Mouse (Mus musculus): ENCODE data around the gene Casz1. TPM values are rescaled to one million over a fixed set of nuclear protein-coding genes. Genes with fewer than 3 reads are reported as not detected.

Gene Casz1
- polyA plus RNA-seq, 1 experiment from 2014 or later: 19.9 TPM

DNA sequence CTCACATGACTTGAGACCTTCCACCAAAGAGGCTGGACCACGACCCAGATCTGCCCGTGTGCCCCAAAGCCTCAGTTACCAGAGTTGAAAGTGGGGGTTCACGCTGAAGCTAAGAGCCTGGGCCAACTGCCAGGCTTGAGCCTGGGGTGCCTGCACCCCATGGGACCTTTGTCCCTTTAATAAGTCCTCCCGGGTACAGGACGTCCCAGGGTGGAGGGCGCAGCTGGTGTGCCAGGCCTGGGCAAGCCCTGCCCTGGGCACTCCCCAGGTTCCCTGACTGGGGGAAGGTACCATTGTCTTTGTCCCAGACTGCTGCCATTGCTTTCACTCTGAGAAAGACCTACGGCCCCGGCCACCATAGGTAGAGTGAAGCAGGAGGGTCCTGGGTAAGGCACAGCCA, 18.2 kb upstream of the Casz1 start:
- H3K9me3 ChIP-seq (replicated peaks; ENCODE audit: control insufficient read depth, low read length): no peaks in the 10 kb centered on the region
- no peak for ATAC-seq (replicated peaks; ENCODE audit: insufficient number of reproducible peaks, low FRiP score, low TSS enrichment)
- 63% methylated on average over 8 of the region's 8 CpGs for WGBS (ENCODE audit: insufficient replicate concordance)

DNA sequence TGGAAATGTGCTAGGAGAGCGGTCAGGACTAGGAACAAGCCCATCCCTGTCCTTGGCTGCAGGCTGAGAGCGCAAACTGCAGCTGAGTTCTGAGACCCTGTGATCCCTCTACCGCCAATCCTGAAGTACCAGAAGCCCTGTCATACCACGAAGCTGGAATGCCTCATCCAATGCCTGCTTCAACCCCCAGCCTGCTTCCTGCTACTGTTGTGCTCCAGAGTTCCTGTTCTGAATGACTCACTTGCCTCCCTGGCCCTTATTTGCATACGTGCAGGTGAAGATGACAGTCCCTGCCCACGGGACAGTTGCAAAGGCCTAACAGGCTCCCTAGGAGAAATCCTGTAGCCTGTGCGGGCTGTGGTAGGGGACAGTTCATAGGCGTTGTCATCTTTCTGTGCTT, 13.3 kb upstream of the Casz1 start:
- no peak for ATAC-seq (replicated peaks; ENCODE audit: insufficient number of reproducible peaks, low FRiP score, low TSS enrichment)
- Histone ChIP-seq H3K4me2 (no peak overlapping the region), H3K27ac (ENCODE audit: low read depth, low read length) (no peak overlapping the region), H3K9ac (ENCODE audit: low read depth, low read length) (no peak overlapping the region), H3K9me3 (replicated peaks; ENCODE audit: control insufficient read depth, low read length) (no peaks in the 10 kb centered on the region), H3K4me3 (ENCODE audit: low read depth, low read length) (no peak overlapping the region), H3K27me3 (ENCODE audit: control insufficient read depth, insufficient read depth, low read length) (no peaks in the 10 kb centered on the region), H3K4me1 (ENCODE audit: control insufficient read depth, insufficient read depth, low read length) (peaks cover 20% of the 10 kb centered on the region), H3K36me3 (ENCODE audit: control insufficient read depth, insufficient read depth, low read length) (no peaks in the 10 kb centered on the region)
- WGBS (ENCODE audit: insufficient replicate concordance): 58% methylated on average over 8 of the region's 8 CpGs

More for the DNA sequence above, 18.2 kb upstream of the Casz1 start:
- no peak overlapping the region for H3K9ac ChIP-seq (ENCODE audit: low read depth, low read length)
- no peak overlapping the region for H3K27ac ChIP-seq (ENCODE audit: low read depth, low read length)
- no peaks in the 10 kb centered on the region for H3K27me3 ChIP-seq (ENCODE audit: control insufficient read depth, insufficient read depth, low read length)
- H3K36me3 ChIP-seq (ENCODE audit: control insufficient read depth, insufficient read depth, low read length): no peaks in the 10 kb centered on the region
- H3K4me2 ChIP-seq: no peak overlapping the region
- no peak overlapping the region for H3K4me3 ChIP-seq (ENCODE audit: low read depth, low read length)
- peaks cover 33% of the 10 kb centered on the region for H3K4me1 ChIP-seq (ENCODE audit: control insufficient read depth, insufficient read depth, low read length)

DNA sequence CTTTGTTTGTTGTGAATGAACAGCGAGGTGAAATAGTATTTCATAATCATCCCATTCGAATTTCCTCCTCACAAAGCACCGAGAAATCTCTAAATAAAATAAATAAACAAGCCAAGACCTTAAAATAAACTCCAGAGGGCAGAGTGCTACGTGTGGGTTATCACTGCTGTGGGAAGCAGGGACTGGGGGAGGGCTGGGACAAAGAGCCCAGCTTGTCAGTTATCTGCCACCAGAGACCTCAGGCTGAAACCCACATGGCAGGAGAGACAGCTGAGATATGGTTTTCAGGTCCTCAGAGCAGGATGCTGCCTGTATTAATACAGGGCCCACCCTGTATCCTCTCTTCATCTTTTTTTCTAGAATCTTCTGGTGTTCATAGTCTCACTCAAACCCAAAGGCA, 9.2 kb upstream of the Casz1 start:
- Histone ChIP-seq H3K27me3 (ENCODE audit: control insufficient read depth, insufficient read depth, low read length) (peaks cover 6% of the 10 kb centered on the region; the same call in 1 of the 2 replicates), H3K9ac (ENCODE audit: low read depth, low read length) (no peak overlapping the region), H3K36me3 (ENCODE audit: control insufficient read depth, insufficient read depth, low read length) (no peaks in the 10 kb centered on the region), H3K4me2 (no peak overlapping the region), H3K27ac (ENCODE audit: low read depth, low read length) (no peak overlapping the region), H3K4me1 (ENCODE audit: control insufficient read depth, insufficient read depth, low read length) (peaks cover 22% of the 10 kb centered on the region), H3K4me3 (ENCODE audit: low read depth, low read length) (no peak overlapping the region), H3K9me3 (replicated peaks; ENCODE audit: control insufficient read depth, low read length) (no peaks in the 10 kb centered on the region)
- WGBS (ENCODE audit: insufficient replicate concordance): 14% methylated on average over 4 of the region's 4 CpGs
- no peak for ATAC-seq (replicated peaks; ENCODE audit: insufficient number of reproducible peaks, low FRiP score, low TSS enrichment)

DNA sequence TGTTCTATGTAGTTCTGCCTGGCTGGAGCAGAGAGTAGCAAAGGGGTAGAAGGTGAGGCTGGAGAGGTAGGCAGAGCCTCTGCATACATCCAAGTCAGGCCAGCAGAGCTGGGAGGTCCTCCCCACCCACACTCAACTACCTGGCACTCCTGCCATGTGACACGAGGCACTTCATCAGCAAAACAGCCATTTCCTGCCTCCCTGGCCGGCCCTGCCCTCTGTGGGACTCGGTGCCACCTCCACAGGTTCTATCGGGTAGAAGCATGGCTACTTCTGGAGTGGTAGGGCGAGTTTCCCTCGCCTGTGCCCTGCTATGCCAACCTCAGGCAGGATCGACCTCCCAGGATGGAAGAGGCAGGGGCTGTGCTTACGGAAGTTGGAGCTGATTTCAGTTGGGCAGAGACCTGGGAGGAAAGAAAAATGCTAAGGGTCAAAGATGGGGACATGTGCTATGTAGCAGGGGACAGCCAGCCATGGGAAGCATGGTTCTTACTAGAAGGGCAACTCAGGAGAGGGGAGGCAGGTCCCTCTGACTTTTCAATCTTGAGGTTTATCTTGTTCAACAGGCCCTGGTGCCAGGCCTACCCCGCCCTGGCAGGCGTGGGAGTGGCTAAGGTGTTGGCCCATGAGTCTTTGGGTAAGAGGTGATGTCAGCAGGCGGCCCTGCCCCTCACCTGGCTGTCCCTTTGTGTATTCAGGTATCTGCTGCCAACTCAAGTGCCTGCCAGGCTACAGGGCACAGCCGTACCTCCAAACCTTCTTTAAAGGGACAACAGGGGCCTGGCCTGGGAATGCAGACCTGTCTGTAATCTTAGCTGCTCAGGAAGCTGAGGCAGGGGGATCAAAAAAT, 6.5 kb upstream of the Casz1 start:
- H3K9me3 ChIP-seq (replicated peaks; ENCODE audit: control insufficient read depth, low read length): no peaks in the 10 kb centered on the region
- peaks cover 9% of the 10 kb centered on the region for H3K27me3 ChIP-seq (ENCODE audit: control insufficient read depth, insufficient read depth, low read length)
- no peak overlapping the region for H3K9ac ChIP-seq (ENCODE audit: low read depth, low read length)
- H3K4me2 ChIP-seq: no peak overlapping the region
- no peak overlapping the region for H3K27ac ChIP-seq (ENCODE audit: low read depth, low read length)
- H3K4me3 ChIP-seq (ENCODE audit: low read depth, low read length): no peak overlapping the region
- no peaks in the 10 kb centered on the region for H3K36me3 ChIP-seq (ENCODE audit: control insufficient read depth, insufficient read depth, low read length)
- H3K4me1 ChIP-seq (ENCODE audit: control insufficient read depth, insufficient read depth, low read length): peaks cover 16% of the 10 kb centered on the region
- WGBS (ENCODE audit: insufficient replicate concordance): 74% methylated on average over 12 of the region's 12 CpGs
- no peak for ATAC-seq (replicated peaks; ENCODE audit: insufficient number of reproducible peaks, low FRiP score, low TSS enrichment)

DNA sequence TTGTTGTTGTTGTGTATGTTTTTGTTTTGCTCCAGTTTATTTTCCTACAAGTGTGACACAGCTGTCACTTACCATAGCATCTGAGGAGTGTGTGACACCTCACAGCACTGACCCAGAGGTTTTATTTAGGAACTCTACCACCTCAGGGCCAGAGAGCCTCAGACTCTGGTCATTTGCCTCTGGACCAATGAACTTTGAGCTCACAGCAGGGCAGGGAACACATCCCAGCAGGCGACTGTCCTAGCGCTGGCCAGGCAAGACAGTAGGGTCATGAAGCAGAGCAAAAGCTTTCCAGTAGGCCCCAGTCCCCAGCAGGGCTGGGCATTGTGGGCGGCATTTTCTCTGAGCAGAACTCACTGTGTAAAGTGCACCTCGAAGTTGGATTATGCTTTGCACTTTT, 1.2 kb upstream of the Casz1 start:
- no peaks in the 10 kb centered on the region for H3K9me3 ChIP-seq (replicated peaks; ENCODE audit: control insufficient read depth, low read length)
- 20% methylated on average over 4 of the region's 4 CpGs for WGBS (ENCODE audit: insufficient replicate concordance)
- H3K4me3 ChIP-seq (ENCODE audit: low read depth, low read length): no peak overlapping the region
- peaks cover 18% of the 10 kb centered on the region for H3K27me3 ChIP-seq (ENCODE audit: control insufficient read depth, insufficient read depth, low read length)
- no peaks in the 10 kb centered on the region for H3K36me3 ChIP-seq (ENCODE audit: control insufficient read depth, insufficient read depth, low read length)
- H3K9ac ChIP-seq (ENCODE audit: low read depth, low read length): no peak overlapping the region
- no peak overlapping the region for H3K27ac ChIP-seq (ENCODE audit: low read depth, low read length)
- peaks cover 7% of the 10 kb centered on the region for H3K4me1 ChIP-seq (ENCODE audit: control insufficient read depth, insufficient read depth, low read length)
- no peak for ATAC-seq (replicated peaks; ENCODE audit: insufficient number of reproducible peaks, low FRiP score, low TSS enrichment)
- no peak overlapping the region for H3K4me2 ChIP-seq

DNA sequence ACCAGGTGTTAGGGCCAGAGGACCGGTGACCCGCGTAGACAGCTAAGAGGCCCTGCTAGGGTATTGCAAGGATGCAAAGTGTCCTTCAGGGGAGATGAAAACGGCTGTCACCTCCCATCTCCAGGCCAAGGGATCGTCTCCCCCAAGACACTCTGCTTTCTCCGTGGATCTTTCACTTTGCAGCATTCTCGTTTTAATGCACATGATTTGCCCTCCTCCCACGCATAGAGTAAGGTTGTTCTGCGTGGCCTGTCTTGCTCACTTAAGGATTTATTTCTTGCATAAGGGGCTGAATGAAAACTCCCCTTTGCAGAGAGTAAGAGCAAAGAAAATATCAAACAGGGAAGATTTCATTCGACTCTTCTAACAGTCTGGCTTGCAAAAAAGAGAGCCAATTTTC, 593 bp upstream of the Casz1 start:
- peak overlapping the region; percentile 74 for H3K4me3 ChIP-seq (ENCODE audit: low read depth, low read length)
- peak overlapping the region; percentile 88 for H3K4me2 ChIP-seq
- H3K9ac ChIP-seq (ENCODE audit: low read depth, low read length): 0 out of 2 replicates have a peak overlapping the region, but pooled peaks have one; percentile 46
- H3K27me3 ChIP-seq (ENCODE audit: control insufficient read depth, insufficient read depth, low read length): peaks cover 18% of the 10 kb centered on the region
- 0 out of 2 replicates have a peak overlapping the region, but pooled peaks have one; percentile 29 for H3K27ac ChIP-seq (ENCODE audit: low read depth, low read length)
- H3K9me3 ChIP-seq (replicated peaks; ENCODE audit: control insufficient read depth, low read length): no peaks in the 10 kb centered on the region
- no peak for ATAC-seq (replicated peaks; ENCODE audit: insufficient number of reproducible peaks, low FRiP score, low TSS enrichment)
- 9% methylated on average over 10 of the region's 10 CpGs for WGBS (ENCODE audit: insufficient replicate concordance)
- H3K4me1 ChIP-seq (ENCODE audit: control insufficient read depth, insufficient read depth, low read length): peaks cover 9% of the 10 kb centered on the region
- no peaks in the 10 kb centered on the region for H3K36me3 ChIP-seq (ENCODE audit: control insufficient read depth, insufficient read depth, low read length)

DNA sequence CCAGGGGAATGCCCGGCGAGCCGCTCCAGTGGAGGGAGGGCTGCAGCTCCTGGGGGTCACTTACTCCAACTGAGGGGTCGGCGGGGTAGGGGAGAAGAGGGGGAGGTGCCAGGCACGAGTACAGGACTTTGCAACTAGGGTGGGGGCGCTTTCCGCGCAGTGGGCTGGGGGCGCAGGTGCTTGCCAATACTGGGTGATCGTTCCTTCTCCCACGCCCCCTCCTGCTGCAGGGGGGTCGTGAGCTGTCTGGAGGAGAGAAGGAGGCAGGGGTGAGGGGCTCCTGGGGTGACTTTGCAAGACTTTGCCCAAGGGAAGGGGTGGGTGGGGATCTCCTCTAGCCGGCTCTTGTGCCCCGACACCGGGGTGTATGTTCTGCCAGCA, 541 bp downstream of the Casz1 start:
- no peaks in the 10 kb centered on the region for H3K9me3 ChIP-seq (replicated peaks; ENCODE audit: control insufficient read depth, low read length)
- H3K9ac ChIP-seq (ENCODE audit: low read depth, low read length): peak overlapping the region; percentile 83
- H3K4me1 ChIP-seq (ENCODE audit: control insufficient read depth, insufficient read depth, low read length): peaks cover 18% of the 10 kb centered on the region
- H3K36me3 ChIP-seq (ENCODE audit: control insufficient read depth, insufficient read depth, low read length): no peaks in the 10 kb centered on the region
- ATAC-seq (replicated peaks; ENCODE audit: insufficient number of reproducible peaks, low FRiP score, low TSS enrichment): 0 out of 2 replicates have a peak, but pooled peaks have one; percentile 32
- H3K4me2 ChIP-seq: peak overlapping the region; percentile 88
- WGBS (ENCODE audit: insufficient replicate concordance): 1% methylated on average over 16 of the region's 16 CpGs
- peaks cover 15% of the 10 kb centered on the region for H3K27me3 ChIP-seq (ENCODE audit: control insufficient read depth, insufficient read depth, low read length)
- H3K27ac ChIP-seq (ENCODE audit: low read depth, low read length): peak overlapping the region; percentile 91
- H3K4me3 ChIP-seq (ENCODE audit: low read depth, low read length): peak overlapping the region; percentile 74

DNA sequence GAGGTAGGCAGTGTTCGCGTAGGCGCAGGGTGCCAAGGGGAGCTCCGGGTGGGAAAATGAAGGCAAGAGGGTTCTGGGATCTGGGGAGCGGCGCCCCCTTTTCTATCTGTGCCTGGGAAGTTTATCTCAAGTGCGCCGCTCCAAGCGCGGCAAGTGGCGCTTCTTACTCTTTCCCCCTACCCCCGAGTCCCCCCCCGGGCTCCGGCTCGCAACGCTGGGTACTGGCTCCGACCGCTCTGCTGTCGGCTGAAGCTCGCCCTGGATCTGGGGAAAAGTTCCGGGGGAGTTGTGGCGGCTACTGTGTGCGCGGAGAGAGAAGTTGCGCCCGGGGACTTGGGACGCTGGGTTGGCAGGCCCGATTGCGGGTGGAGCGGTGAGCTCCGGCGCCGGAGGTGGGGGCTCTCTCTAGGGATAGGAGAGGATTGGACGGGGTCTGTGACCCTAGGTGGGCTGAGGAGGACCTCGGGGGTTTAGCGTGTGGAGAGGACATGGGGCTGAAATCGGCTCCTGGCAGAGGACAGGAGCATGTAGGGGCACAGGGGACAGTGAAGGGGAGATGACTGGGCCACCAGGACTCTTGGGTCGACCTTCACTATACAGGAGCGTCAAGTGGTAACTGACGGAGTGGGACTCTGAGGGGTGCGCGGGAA, 1.1 kb downstream of the Casz1 start:
- Histone ChIP-seq H3K27ac (ENCODE audit: low read depth, low read length) (peak overlapping the region; percentile 91), H3K27me3 (ENCODE audit: control insufficient read depth, insufficient read depth, low read length) (peaks cover 15% of the 10 kb centered on the region)
- ATAC-seq (replicated peaks; ENCODE audit: insufficient number of reproducible peaks, low FRiP score, low TSS enrichment): no peak

More for the DNA sequence above, 1.1 kb downstream of the Casz1 start:
- Histone ChIP-seq H3K36me3 (ENCODE audit: control insufficient read depth, insufficient read depth, low read length) (no peaks in the 10 kb centered on the region), H3K4me3 (ENCODE audit: low read depth, low read length) (peak overlapping the region; percentile 74), H3K9ac (ENCODE audit: low read depth, low read length) (peak overlapping the region; percentile 83), H3K4me1 (ENCODE audit: control insufficient read depth, insufficient read depth, low read length) (peaks cover 22% of the 10 kb centered on the region), H3K9me3 (replicated peaks; ENCODE audit: control insufficient read depth, low read length) (no peaks in the 10 kb centered on the region), H3K4me2 (peak overlapping the region; percentile 88)
- WGBS (ENCODE audit: insufficient replicate concordance): under 1% methylated on average over 39 of the region's 42 CpGs

Data from heart, embryonic 11.5 days (tissue).